10 mouse cellular contexts compared by ENCODE assay signal in genomic region chr11:43958241-43958975, GRCm38 (mm10). TPM values are rescaled to one million over a fixed set of nuclear protein-coding genes. Genes with fewer than 3 reads are reported as not detected.
A peak's percentile ranks its signal among the peaks of the same experiment; 100 is the strongest.
DNase-seq lines count a peak whose midpoint lies in the region; ATAC-seq lines count a peak whose summit lies in the region.
"Had no signal": no experiment of that assay in that cellular context is flagged by ENCODE, and none has a peak within 500 bp of the region (broad histone marks: within the 10 kb centered on the region; RNA-seq: fewer than 3 reads in every experiment).

No protein-coding gene starts in this region.

- H3K36me3 ChIP-seq in hindbrain, embryonic 10.5 days = no peaks in the 10 kb centered on the region
- H3K36me3 ChIP-seq in hindbrain, embryonic 12.5 days = no peaks in the 10 kb centered on the region
- H3K36me3 ChIP-seq in lung, embryonic 16.5 days (ENCODE audit: control insufficient read depth, insufficient read depth, low read length) = no peaks in the 10 kb centered on the region
- H3K36me3 ChIP-seq in forebrain, embryonic 16.5 days (ENCODE audit: control insufficient read depth, insufficient read depth) = no peaks in the 10 kb centered on the region
- H3K36me3 ChIP-seq: embryonic facial prominence, embryonic 13.5 days; liver, embryonic 15.5 days had no signal

- no peak overlapping the region for H3K4me3 ChIP-seq in hindbrain, embryonic 10.5 days
- no peak overlapping the region for H3K4me3 ChIP-seq in hindbrain, embryonic 12.5 days
- no peak overlapping the region for H3K4me3 ChIP-seq in lung, embryonic 16.5 days (ENCODE audit: low read length)
- no peak overlapping the region for H3K4me3 ChIP-seq in forebrain, embryonic 16.5 days (replicated peaks; ENCODE audit: low read length)
- H3K4me3 ChIP-seq: embryonic facial prominence, embryonic 13.5 days; liver, embryonic 15.5 days had no signal

- no peaks in the 10 kb centered on the region for H3K27me3 ChIP-seq in hindbrain, embryonic 10.5 days (ENCODE audit: insufficient read depth, poor library complexity, severe bottlenecking)
- no peaks in the 10 kb centered on the region for H3K27me3 ChIP-seq in hindbrain, embryonic 12.5 days
- H3K27me3 ChIP-seq in lung, embryonic 16.5 days (ENCODE audit: control insufficient read depth, insufficient read depth, low read depth, low read length) = no peaks in the 10 kb centered on the region
- H3K27me3 ChIP-seq in forebrain, embryonic 16.5 days (replicated peaks; ENCODE audit: control insufficient read depth, insufficient read depth, low read length) = no peaks in the 10 kb centered on the region
- H3K27me3 ChIP-seq: embryonic facial prominence, embryonic 13.5 days; liver, embryonic 15.5 days had no signal

- 38% methylated on average over 3 of the region's 3 CpGs for WGBS in hindbrain, embryonic 10.5 days
- 42% methylated on average over 3 of the region's 3 CpGs for WGBS in hindbrain, embryonic 12.5 days
- WGBS in lung, embryonic 16.5 days = 49% methylated on average over 3 of the region's 3 CpGs
- WGBS in forebrain, embryonic 16.5 days = 40% methylated on average over 3 of the region's 3 CpGs

- H3K9me3 ChIP-seq in hindbrain, embryonic 10.5 days = no peaks in the 10 kb centered on the region
- no peaks in the 10 kb centered on the region for H3K9me3 ChIP-seq in hindbrain, embryonic 12.5 days (replicated peaks)
- H3K9me3 ChIP-seq in lung, embryonic 16.5 days (ENCODE audit: control insufficient read depth, low read length) = no peaks in the 10 kb centered on the region
- no peaks in the 10 kb centered on the region for H3K9me3 ChIP-seq in forebrain, embryonic 16.5 days (ENCODE audit: control insufficient read depth, low read length)
- H3K9me3 ChIP-seq: embryonic facial prominence, embryonic 13.5 days; liver, embryonic 15.5 days had no signal

- H3K27ac ChIP-seq in hindbrain, embryonic 10.5 days = no peak overlapping the region; the same call in 1 of the 2 replicates
- H3K27ac ChIP-seq in hindbrain, embryonic 12.5 days = no peak overlapping the region
- H3K27ac ChIP-seq in lung, embryonic 16.5 days (ENCODE audit: low read length) = peak overlapping the region; percentile 41
- H3K27ac ChIP-seq in forebrain, embryonic 16.5 days (ENCODE audit: low read length) = no peak overlapping the region
- H3K27ac ChIP-seq: embryonic facial prominence, embryonic 13.5 days; liver, embryonic 15.5 days had no signal

- no peaks in the 10 kb centered on the region for H3K4me1 ChIP-seq in hindbrain, embryonic 10.5 days (replicated peaks)
- H3K4me1 ChIP-seq in hindbrain, embryonic 12.5 days = no peaks in the 10 kb centered on the region
- H3K4me1 ChIP-seq in lung, embryonic 16.5 days (replicated peaks; ENCODE audit: control insufficient read depth, insufficient read depth, low read length) = peaks cover 6% of the 10 kb centered on the region; the same call in 1 of the 2 replicates
- no peaks in the 10 kb centered on the region for H3K4me1 ChIP-seq in forebrain, embryonic 16.5 days (replicated peaks; ENCODE audit: control insufficient read depth, insufficient read depth, low read length)
- H3K4me1 ChIP-seq: liver, embryonic 15.5 days had no signal

- H3K4me2 ChIP-seq in hindbrain, embryonic 12.5 days (replicated peaks) = no peak overlapping the region
- no peak overlapping the region for H3K4me2 ChIP-seq in lung, embryonic 16.5 days (ENCODE audit: low read depth, low read length)
- H3K4me2 ChIP-seq in forebrain, embryonic 16.5 days (ENCODE audit: low read length) = no peak overlapping the region
- H3K4me2 ChIP-seq: embryonic facial prominence, embryonic 13.5 days; liver, embryonic 15.5 days had no signal

- no peak for ATAC-seq in hindbrain, embryonic 12.5 days (ENCODE audit: low FRiP score)
- ATAC-seq in lung, embryonic 16.5 days (ENCODE audit: low read depth) = peak; percentile 83
- ATAC-seq in CD4-positive, CD25-positive, alpha-beta regulatory T cell, adult 4 months = no peak
- no peak for ATAC-seq in forebrain, embryonic 16.5 days

- peak; percentile 6 for DNase-seq in hindbrain, embryonic 10.5 days (ENCODE audit: low spot score)
- peak; percentile 78 for DNase-seq in 3T3-L1 (ENCODE audit: low read depth, low spot score)
- peak; percentile 66 for DNase-seq in NIH3T3 (ENCODE audit: low read depth)
- DNase-seq: thymus, postnatal 14 days had no signal

- H3K9ac ChIP-seq in hindbrain, embryonic 12.5 days = no peak overlapping the region
- 0 out of 2 replicates have a peak overlapping the region, but pooled peaks have one; percentile 28 for H3K9ac ChIP-seq in lung, embryonic 16.5 days (ENCODE audit: low read length)
- H3K9ac ChIP-seq in forebrain, embryonic 16.5 days (replicated peaks; ENCODE audit: low read depth, low read length) = no peak overlapping the region
- H3K9ac ChIP-seq: embryonic facial prominence, embryonic 13.5 days; liver, embryonic 15.5 days had no signal

RNA-seq across cellular contexts. Expression of gene Adra1b, which starts 57.4 kb away (rescaled TPM):
- 0.35 and 0.81 TPM in 2 replicates for polyA plus RNA-seq in hindbrain, embryonic 10.5 days (2016; fragmentation: Nextera tagmentation; extraction: Ambion mirVana)
- 0.94 and 2.0 TPM in 2 replicates for polyA plus RNA-seq in hindbrain, embryonic 12.5 days (2016; fragmentation: Nextera tagmentation; extraction: Ambion mirVana)
- polyA plus RNA-seq in lung, embryonic 16.5 days (2015; fragmentation: Nextera tagmentation; extraction: Ambion mirVana) = 3.6 and 3.7 TPM in 2 replicates
- polyA plus RNA-seq in CD4-positive, CD25-positive, alpha-beta regulatory T cell, adult 4 months (2017; shearing (Covaris generic)) = not detected
- polyA plus RNA-seq in forebrain, embryonic 16.5 days (2015; fragmentation: Nextera tagmentation; extraction: Ambion mirVana) = 1.6 and 2.8 TPM in 2 replicates

Comparison
In these comparisons a context has a peak if more than half of its experiments do, and no peak if none do; other contexts are left out.
1. DNase-seq: peak in every context shown above with its lines; median percentile 78 in 3T3-L1; 66 in NIH3T3; 6 in hindbrain, embryonic 10.5 days.